14 mouse cellular contexts compared by ENCODE assay signal in genomic region chr1:39579139-39579538, GRCm38 (mm10). TPM values are rescaled to one million over a fixed set of nuclear protein-coding genes. Genes with fewer than 3 reads are reported as not detected.
DNase-seq lines count a peak whose midpoint lies in the region; ATAC-seq lines count a peak whose summit lies in the region.
"Had no signal": no experiment of that assay in that cellular context is flagged by ENCODE, and none has a peak within 500 bp of the region (broad histone marks: within the 10 kb centered on the region; RNA-seq: fewer than 3 reads in every experiment).

No protein-coding gene starts in this region.

- peak overlapping the region; percentile 29; the same call in 1 of the 2 replicates for H3K27ac ChIP-seq in lung, embryonic 15.5 days
- no peak overlapping the region for H3K27ac ChIP-seq in midbrain, embryonic 11.5 days (ENCODE audit: low read depth, low read length)

- no peak for ATAC-seq in lung, embryonic 15.5 days (ENCODE audit: borderline replicate concordance, extremely low read depth, low FRiP score, low TSS enrichment)
- ATAC-seq in megakaryocyte, adult 5-6 weeks (ENCODE audit: poor library complexity, severe bottlenecking) = peak; percentile 43
- no peak for ATAC-seq in midbrain, embryonic 11.5 days (ENCODE audit: low FRiP score)
- ATAC-seq: intestine, embryonic 16.5 days; Patski had no signal

- DNase-seq in lung, postnatal 14 days = no peak
- peak; percentile 37 for DNase-seq in induced T-regulatory cell, adult 2 months (ENCODE audit: low read depth)
- DNase-seq in midbrain, embryonic 11.5 days (ENCODE audit: low spot score, missing footprints) = no peak
- DNase-seq in B cell, adult 2 months = no peak
- DNase-seq in cerebellum, postnatal 4 days (ENCODE audit: low spot score in 2 of 2) = no peak
- DNase-seq: cerebellum, adult 9-11 months; heart, postnatal 36 days; kidney, postnatal 10 days; lung, embryonic 14.5 days; thymus, postnatal 14 days had no signal

- H3K9me3 ChIP-seq in lung, embryonic 15.5 days = no peaks in the 10 kb centered on the region
- no peaks in the 10 kb centered on the region for H3K9me3 ChIP-seq in midbrain, embryonic 11.5 days (ENCODE audit: control insufficient read depth, low read length)

- H3K4me2 ChIP-seq in lung, embryonic 15.5 days = no peak overlapping the region
- H3K4me2 ChIP-seq in midbrain, embryonic 11.5 days = no peak overlapping the region
- H3K4me2 ChIP-seq: lung, embryonic 14.5 days had no signal

- 60% methylated on average over 6 of the region's 6 CpGs for WGBS in lung, embryonic 15.5 days
- 86% methylated on average over 6 of the region's 6 CpGs for WGBS in midbrain, embryonic 11.5 days

- peaks cover 25% of the 10 kb centered on the region for H3K4me1 ChIP-seq in lung, embryonic 15.5 days
- H3K4me1 ChIP-seq in midbrain, embryonic 11.5 days (ENCODE audit: control insufficient read depth, insufficient read depth, low read length) = peaks cover 8% of the 10 kb centered on the region; the same call in 1 of the 2 replicates

- 0 out of 2 replicates have a peak, but pooled peaks cover 4% of the 10 kb centered on the region for H3K27me3 ChIP-seq in lung, embryonic 15.5 days
- no peaks in the 10 kb centered on the region for H3K27me3 ChIP-seq in midbrain, embryonic 11.5 days (ENCODE audit: control insufficient read depth, insufficient read depth, low read length)

- H3K36me3 ChIP-seq in lung, embryonic 15.5 days = no peaks in the 10 kb centered on the region
- H3K36me3 ChIP-seq in midbrain, embryonic 11.5 days (ENCODE audit: control insufficient read depth, insufficient read depth, low read length) = no peaks in the 10 kb centered on the region

- H3K9ac ChIP-seq in lung, embryonic 15.5 days = no peak overlapping the region
- H3K9ac ChIP-seq in midbrain, embryonic 11.5 days (ENCODE audit: low read length) = no peak overlapping the region
- H3K9ac ChIP-seq: lung, embryonic 14.5 days had no signal

- no peak overlapping the region for H3K4me3 ChIP-seq in lung, embryonic 15.5 days
- H3K4me3 ChIP-seq in midbrain, embryonic 11.5 days (ENCODE audit: low read depth, low read length) = no peak overlapping the region

RNA-seq across cellular contexts. Expression of gene Rnf149, which starts 1.9 kb away (rescaled TPM):
- polyA plus RNA-seq in lung, embryonic 15.5 days (2015; fragmentation: Nextera tagmentation; extraction: Ambion mirVana) = 28.8 and 30.7 TPM in 2 replicates
- 56.1 and 61.0 TPM in 2 replicates for total RNA-seq in megakaryocyte, adult 5-6 weeks (2015)
- total RNA-seq in megakaryocyte, adult 5-6 weeks (2017) = 69.5 and 70.7 TPM in 2 replicates
- 22.0 and 22.6 TPM in 2 replicates for polyA plus RNA-seq in midbrain, embryonic 11.5 days (2014; fragmentation: Nextera tagmentation; extraction: Ambion mirVana)

RNA-seq across cellular contexts. Expression of gene Cnot11, which starts 44.3 kb away (rescaled TPM):
- 21.2 and 21.5 TPM in 2 replicates for polyA plus RNA-seq in lung, embryonic 15.5 days (2015; fragmentation: Nextera tagmentation; extraction: Ambion mirVana)
- 16.9 and 17.9 TPM in 2 replicates for total RNA-seq in megakaryocyte, adult 5-6 weeks (2015)
- 18.1 and 20.2 TPM in 2 replicates for total RNA-seq in megakaryocyte, adult 5-6 weeks (2017)
- polyA plus RNA-seq in midbrain, embryonic 11.5 days (2014; fragmentation: Nextera tagmentation; extraction: Ambion mirVana) = 29.9 and 33.3 TPM in 2 replicates
